Mouse (Mus musculus) thymus, adult 2 months (tissue): ENCODE data around the gene Il10rb. TPM values are rescaled to one million over a fixed set of nuclear protein-coding genes. Genes with fewer than 3 reads are reported as not detected.

ENCODE experiments used
- DNase-seq: peaks from one replicate; pipeline ENCODE4 v3.0.0; 2021
- H3K27ac ChIP-seq: fragments of 200-500 bp; 2 replicates; pipeline ENCODE4 v1.5.1; 2012; ENCODE audit warnings: low read length, control low read depth; ENCODE audit not compliant: control insufficient read depth, insufficient read depth
- H3K27me3 ChIP-seq: fragments of 200-500 bp; 2 replicates; pipeline ENCODE4 v1.6.1; 2012; ENCODE audit warnings: mild to moderate bottlenecking, low read length, moderate library complexity, mixed read lengths; ENCODE audit not compliant: control insufficient read depth, insufficient read depth
- H3K36me3 ChIP-seq: fragments of 200-500 bp; 2 replicates; pipeline ENCODE4 v1.6.1; 2012; ENCODE audit warnings: mild to moderate bottlenecking, low read length, moderate library complexity; ENCODE audit not compliant: control insufficient read depth, insufficient read depth
- H3K4me1 ChIP-seq: fragments of 200-500 bp; replicated peaks from 2 replicates; pipeline ENCODE4 v1.6.1; 2012; ENCODE audit warnings: low read length; ENCODE audit not compliant: control insufficient read depth, insufficient read depth
- H3K4me3 ChIP-seq: fragments of 200-500 bp; 2 replicates; pipeline ENCODE4 v1.5.1; 2012; ENCODE audit warnings: mild to moderate bottlenecking, low read length, control low read depth, moderate library complexity; ENCODE audit not compliant: control insufficient read depth, insufficient read depth
- CTCF ChIP-seq: fragments of 200-500 bp; IDR thresholded peaks from 2 replicates; pipeline ENCODE4 v1.5.1; 2012; ENCODE audit warnings: mild to moderate bottlenecking, control low read depth, low read length, moderate library complexity, borderline replicate concordance; ENCODE audit not compliant: control insufficient read depth, poor library complexity, insufficient read depth; ENCODE audit errors: extremely low read depth
- POLR2A ChIP-seq: fragments of 200-500 bp; IDR thresholded peaks from 2 replicates; pipeline ENCODE4 v1.6.1; 2012; ENCODE audit warnings: mild to moderate bottlenecking, low read length, control low read depth, moderate library complexity; ENCODE audit not compliant: control insufficient read depth, poor library complexity, insufficient read depth; ENCODE audit errors: extremely low read depth
- WGBS: fragments of 180-500 bp; shearing (Covaris S2); methylation state at CpG from one replicate; pipeline ENCODE4 v1.1.7; 2018; 5-methylcytosine and 5-hydroxymethylcytosine counted together
- polyA plus RNA-seq: library from polyadenylated mRNA; depleted of rRNA; stranded (reverse); fragments of >200 nt; gene quantifications from 2 replicates; pipeline ENCODE4 v1.2.3, GENCODE M21; 2012

Il10rb gene
- polyA plus RNA-seq, 1 experiment: 35.6 TPM

- H3K27me3 ChIP-seq: no peaks in the 10 kb centered on the region
- 61% methylated on average over 4 of the region's 4 CpGs for WGBS
- DNase-seq: no peak
- peaks cover 67% of the 10 kb centered on the region for H3K4me1 ChIP-seq
- TF ChIP-seq POLR2A: no peak
- no peak for TF ChIP-seq CTCF
- H3K27ac ChIP-seq: peak overlapping the region; percentile 92
- H3K4me3 ChIP-seq: no peak overlapping the region
- no peaks in the 10 kb centered on the region for H3K36me3 ChIP-seq
Observed at GRCm38 (mm10) chr16:91444847-91445246, 38.9 kb downstream of the Il10rb start.

GRCm38 (mm10) chr16:91445566-91445965, 39.6 kb downstream of the Il10rb start:
- H3K4me1 ChIP-seq: peaks cover 69% of the 10 kb centered on the region

GRCm38 (mm10) chr16:91446778-91447511, 41.0 kb downstream of the Il10rb start:
- TF ChIP-seq CTCF: no peak
- TF ChIP-seq POLR2A: no peak
- 45% methylated on average over 8 of the region's 8 CpGs for WGBS
- Histone ChIP-seq H3K4me3 (no peak overlapping the region), H3K27ac (peak overlapping the region; percentile 97), H3K36me3 (no peaks in the 10 kb centered on the region), H3K27me3 (no peaks in the 10 kb centered on the region), H3K4me1 (peaks cover 69% of the 10 kb centered on the region)
- DNase-seq: no peak

More at GRCm38 (mm10) chr16:91445566-91445965, 39.6 kb downstream of the Il10rb start:
- DNase-seq: peak; percentile 72
- TF ChIP-seq CTCF (no peak), POLR2A (peak; percentile 43; the same call in 1 of the 2 replicates)
- Histone ChIP-seq H3K27me3 (no peaks in the 10 kb centered on the region), H3K4me3 (no peak overlapping the region), H3K27ac (peak overlapping the region; percentile 97), H3K36me3 (no peaks in the 10 kb centered on the region)
- 8% methylated on average over 5 of the region's 5 CpGs for whole genome bisulfite sequencing

GRCm38 (mm10) chr16:91447512-91447900, 41.5 kb downstream of the Il10rb start:
- DNase-seq: no peak
- no peak overlapping the region for H3K4me3 ChIP-seq
- TF ChIP-seq CTCF: no peak
- no peak for TF ChIP-seq POLR2A
- peaks cover 70% of the 10 kb centered on the region for H3K4me1 ChIP-seq
- WGBS: 75% methylated on average over 6 of the region's 6 CpGs
- H3K36me3 ChIP-seq: no peaks in the 10 kb centered on the region
- H3K27me3 ChIP-seq: no peaks in the 10 kb centered on the region
- peak overlapping the region; percentile 68 for H3K27ac ChIP-seq

GRCm38 (mm10) chr16:91448088-91448487, 42.1 kb downstream of the Il10rb start:
- 7% methylated on average over 5 of the region's 5 CpGs for whole genome bisulfite sequencing
- Histone ChIP-seq H3K4me1 (peaks cover 66% of the 10 kb centered on the region), H3K4me3 (no peak overlapping the region), H3K36me3 (no peaks in the 10 kb centered on the region), H3K27me3 (no peaks in the 10 kb centered on the region), H3K27ac (peak overlapping the region; percentile 75)
- peak; percentile 43 for DNase-seq
- TF ChIP-seq CTCF (no peak), POLR2A (no peak)

GRCm38 (mm10) chr16:91448895-91449294, 42.9 kb downstream of the Il10rb start:
- TF ChIP-seq CTCF: no peak
- no peak for TF ChIP-seq POLR2A
- H3K27me3 ChIP-seq: no peaks in the 10 kb centered on the region
- peaks cover 67% of the 10 kb centered on the region for H3K4me1 ChIP-seq
- H3K4me3 ChIP-seq: no peak overlapping the region
- no peak for DNase-seq
- H3K27ac ChIP-seq: peak overlapping the region; percentile 75; the same call in 1 of the 2 replicates
- no peaks in the 10 kb centered on the region for H3K36me3 ChIP-seq
- WGBS: 70% methylated on average over 7 of the region's 7 CpGs
